Mouse (Mus musculus) small intestine, adult 10 weeks (tissue): ENCODE measurements around the gene Cnnm3. TPM values are rescaled to one million over a fixed set of nuclear protein-coding genes. Genes with fewer than 3 reads are reported as not detected.

Experiments used
- polyA plus RNA-seq: library from polyadenylated mRNA; stranded (reverse); fragments of 350-450 nt; fragmentation: Illumina TruSeq; extraction: RNeasy Lipid Tissue Mini Kit (QIAGEN cat#74804); gene quantifications from one replicate; pipeline ENCODE4 v1.2.3, GENCODE M21; 2014; ENCODE audit warnings: low replicate concordance

The Cnnm3 gene
- 3.8 TPM for polyA plus RNA-seq

DNA sequence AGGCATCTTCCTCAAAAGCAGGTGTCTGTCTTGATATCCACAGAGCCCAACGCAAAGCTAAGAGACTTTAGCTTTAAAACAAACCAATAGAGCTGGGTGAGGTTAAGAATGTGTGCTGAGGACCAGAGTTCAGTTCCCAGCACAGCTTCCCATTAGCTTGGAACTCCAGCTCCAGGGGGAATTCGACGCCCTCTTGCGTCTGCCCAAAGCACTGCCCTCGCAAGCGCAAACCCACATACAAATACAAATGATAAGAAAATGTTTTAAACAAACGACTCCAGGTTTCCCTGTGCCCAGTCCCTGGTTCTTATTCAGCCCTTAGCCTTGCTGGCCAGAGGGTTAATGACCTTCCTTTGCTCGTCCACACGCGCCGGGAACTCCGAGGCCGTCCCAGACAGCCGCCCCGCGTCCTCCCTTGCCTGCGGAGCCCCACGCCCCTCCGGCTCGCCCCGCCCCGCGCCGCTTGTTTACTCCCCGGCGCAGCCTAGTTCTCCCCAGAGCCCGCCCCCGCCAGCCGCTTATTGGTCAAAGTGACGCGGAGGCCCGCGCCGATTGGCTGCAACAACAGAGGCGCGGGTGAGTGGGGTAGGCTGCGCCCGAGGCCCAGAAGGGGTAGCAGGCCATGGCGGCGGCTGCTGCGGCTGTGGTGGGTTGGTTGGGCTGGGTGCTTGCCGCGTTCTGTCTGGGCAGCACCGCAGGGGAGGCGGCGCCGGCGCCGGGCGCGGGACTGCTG lies at the start of gene Cnnm3:
TSS of gene Cnnm3 (plus strand) at position 579 of the 733 bp plus-strand sequence.

DNA sequence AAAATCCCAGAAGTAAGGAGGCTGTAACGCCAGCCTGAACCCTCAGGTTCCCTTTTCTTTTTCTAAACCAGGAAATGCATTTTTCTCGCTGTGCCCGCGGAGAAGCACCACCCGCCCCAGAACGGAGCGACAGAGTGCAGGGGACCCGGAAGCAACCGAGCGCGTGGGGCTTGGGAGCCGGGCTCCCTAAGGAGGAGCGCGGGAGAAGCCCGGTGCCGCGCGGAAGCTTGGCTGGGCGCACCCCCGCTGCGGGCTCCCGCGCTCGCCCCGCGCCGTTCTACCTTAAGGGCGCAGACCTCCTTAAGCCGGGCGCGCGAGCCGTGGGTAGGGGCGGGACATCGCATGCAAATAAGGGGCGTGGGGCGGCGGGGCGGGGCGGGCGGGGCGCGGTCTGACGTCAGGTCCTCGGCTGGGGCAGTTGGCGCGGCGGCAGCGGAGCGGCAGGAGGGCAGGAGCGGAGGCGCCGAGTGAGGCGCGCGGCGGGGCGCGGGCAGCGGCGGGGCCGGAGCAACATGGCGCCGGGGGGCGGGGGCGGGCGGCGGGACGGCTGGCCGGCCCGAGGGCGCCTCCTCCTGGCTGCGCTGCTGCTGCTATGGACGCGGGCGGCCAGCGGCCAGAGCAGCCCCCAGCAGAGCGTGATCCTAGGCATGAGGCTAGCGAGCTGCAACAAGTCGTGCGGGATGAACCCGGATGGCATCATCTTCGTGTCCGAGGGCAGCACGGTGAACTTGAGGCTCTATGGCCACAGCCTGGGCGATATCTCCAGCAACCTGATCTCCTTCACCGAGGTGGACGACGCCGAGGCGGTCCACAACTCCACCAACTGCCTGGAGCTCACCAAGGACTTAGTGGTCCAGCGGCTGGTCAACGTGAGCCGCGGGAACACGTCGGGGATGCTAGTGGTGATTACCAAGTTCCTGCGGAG lies 40.2 kb upstream of the Cnnm3 start, which contains the start of gene Cnnm4:
TSS of gene Cnnm4 (plus strand) at position 440 of the 925 bp plus-strand sequence.

DNA sequence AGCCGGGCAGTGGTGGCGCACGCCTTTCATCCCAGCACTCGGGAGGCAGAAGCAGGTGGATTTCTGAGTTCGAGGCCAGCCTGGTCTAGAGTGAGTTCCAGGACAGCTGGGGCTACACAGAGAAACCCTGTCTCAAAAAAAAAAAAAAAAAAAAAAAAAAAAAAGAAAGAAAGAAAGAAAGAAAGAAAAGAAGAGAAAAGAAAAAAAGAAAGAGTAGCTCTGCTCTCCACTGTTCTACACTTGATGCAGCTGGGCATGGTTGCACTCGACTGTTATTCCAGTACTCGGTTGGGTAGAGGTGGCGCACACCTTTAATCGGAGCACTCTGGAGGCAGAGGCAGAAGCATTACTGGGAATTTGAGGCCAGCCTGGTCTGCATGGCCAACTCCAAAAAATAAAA lies 25.1 kb downstream of the Cnnm3 start, which contains the start of gene Ankrd23:
TSS of gene Ankrd23 (minus strand) at position 101 of the 400 bp plus-strand sequence.

DNA sequence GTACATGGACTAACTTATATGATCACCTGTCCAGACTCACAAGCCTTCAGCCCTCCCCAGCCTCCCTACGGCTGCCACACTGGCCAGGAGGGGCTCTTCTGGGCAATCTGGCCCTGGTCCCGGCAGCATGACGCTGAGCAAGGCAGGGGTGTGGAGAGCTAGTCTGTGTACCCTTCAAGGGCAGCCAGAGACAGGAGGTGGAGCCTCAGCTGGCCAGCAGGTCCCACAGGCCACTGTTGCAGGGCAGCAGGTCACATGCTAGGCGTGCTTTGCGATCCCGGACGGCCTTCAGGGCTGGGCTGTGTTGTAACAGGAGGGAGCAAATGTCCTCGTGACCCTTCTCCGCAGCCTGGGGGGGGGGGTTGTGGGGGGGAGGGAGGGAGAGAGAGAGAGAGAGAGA lies 27.5 kb downstream of the Cnnm3 start, which contains the start of gene Gm42417:
TSS of gene Gm42417 (minus strand) at position 244 of the 400 bp plus-strand sequence.

DNA sequence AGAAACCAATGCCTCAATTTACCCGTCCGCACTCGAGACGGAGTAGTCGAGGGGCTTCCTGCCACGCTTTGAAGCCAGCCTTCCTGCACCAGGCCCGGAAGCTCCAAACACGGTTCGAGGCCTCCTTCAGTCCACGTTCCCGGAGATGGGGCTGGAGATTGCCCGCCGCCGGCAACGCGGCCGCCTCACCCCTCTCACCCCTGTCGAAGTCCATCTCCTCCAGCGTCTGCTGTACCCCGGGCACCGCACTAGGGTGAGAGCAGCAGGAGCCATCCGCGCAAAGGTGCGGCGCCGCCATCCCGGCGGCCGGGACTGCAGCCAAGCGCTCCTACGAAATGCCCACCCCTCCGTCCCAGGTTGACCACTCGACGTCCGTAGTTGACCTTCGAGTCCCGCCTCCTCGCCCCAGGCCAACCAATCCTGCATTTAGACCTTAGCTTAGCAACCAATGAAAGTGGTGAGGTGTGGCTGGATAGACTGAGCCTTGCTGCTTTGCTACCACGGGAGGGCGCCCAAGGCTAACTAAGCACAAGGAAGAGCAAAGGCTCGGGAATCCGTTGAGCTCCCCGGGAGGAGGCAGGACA lies 35.3 kb downstream of the Cnnm3 start, which contains the start of gene Ankrd39:
TSS of gene Ankrd39 (minus strand) at position 558 of the 584 bp plus-strand sequence.

GRCm38 (mm10) chr1:36558031-36558993 lies 46.6 kb downstream of the Cnnm3 start, which contains the start of gene Sema4c:
Sema4c (minus strand) TSS chr1:36558349.

Other genes with a start within 250 kb of the Cnnm3 start
- 187 TPM for gene Neurl3, start 237.2 kb upstream of the Cnnm3 start, polyA plus RNA-seq
- gene Arid5a, start 204.1 kb upstream of the Cnnm3 start, polyA plus RNA-seq = 0.07 TPM
- gene Kansl3, start 142.7 kb upstream of the Cnnm3 start, polyA plus RNA-seq = 11.0 TPM
- gene Fer1l5, start 139.6 kb upstream of the Cnnm3 start, polyA plus RNA-seq = not detected
- 2.9 TPM for gene Lman2l, start 66.6 kb upstream of the Cnnm3 start, polyA plus RNA-seq
- 13.8 TPM for gene Cnnm4, start 40.2 kb upstream of the Cnnm3 start, polyA plus RNA-seq
- not detected for gene Ankrd23, start 25.0 kb downstream of the Cnnm3 start, polyA plus RNA-seq
- not detected for gene Gm42417, start 27.6 kb downstream of the Cnnm3 start, polyA plus RNA-seq
- 1.0 TPM for gene Ankrd39, start 35.6 kb downstream of the Cnnm3 start, polyA plus RNA-seq
- gene Sema4c, start 46.5 kb downstream of the Cnnm3 start, polyA plus RNA-seq = 0.19 TPM
- gene Fam178b, start 171.3 kb downstream of the Cnnm3 start, polyA plus RNA-seq = not detected
- 69.1 TPM for gene Cox5b, start 179.6 kb downstream of the Cnnm3 start, polyA plus RNA-seq
- not detected for gene 4933424G06Rik, start 198.3 kb downstream of the Cnnm3 start, polyA plus RNA-seq
- gene Actr1b, start 202.6 kb downstream of the Cnnm3 start, polyA plus RNA-seq = 8.6 TPM
- gene Zap70, start 249.9 kb downstream of the Cnnm3 start, polyA plus RNA-seq = not detected